Mouse (Mus musculus): ENCODE measurements around the gene Inhba. TPM values are rescaled to one million over a fixed set of nuclear protein-coding genes. Genes with fewer than 3 reads are reported as not detected.

Gene Inhba
- polyA plus RNA-seq, 1 experiment from 2014 or later, result 2.5 TPM

DNA sequence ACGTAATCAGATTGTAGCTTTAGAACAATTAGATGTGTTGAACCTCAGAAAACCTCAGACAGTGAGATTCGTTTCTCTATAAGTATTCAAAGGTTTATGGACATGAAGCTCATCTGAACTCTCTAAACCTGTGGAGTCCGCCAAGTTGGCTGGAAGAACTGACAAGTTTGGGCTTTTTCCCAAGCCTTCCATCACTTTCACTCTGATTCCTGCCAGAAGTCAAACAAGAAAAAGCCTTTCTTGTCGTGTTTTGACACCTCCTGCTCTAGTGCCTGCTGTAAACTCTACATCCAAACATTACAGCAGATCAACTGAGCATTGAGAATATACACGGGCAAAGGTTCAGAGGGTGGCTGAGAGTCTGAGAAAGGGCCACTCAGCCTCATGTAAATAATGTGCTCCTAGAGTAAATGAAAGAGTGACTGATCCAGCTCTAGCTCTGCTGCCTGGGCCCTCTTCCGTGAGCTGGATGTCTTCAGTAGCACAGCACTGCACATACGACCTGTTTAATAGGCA, 66.6 kb downstream of the Inhba start:
- Histone ChIP-seq H3K9ac (replicated peaks; ENCODE audit: low read length) (no peak overlapping the region), H3K36me3 (ENCODE audit: insufficient read depth, low read length) (no peaks in the 10 kb centered on the region), H3K4me3 (ENCODE audit: low read length) (no peak overlapping the region), H3K4me1 (ENCODE audit: insufficient read depth, low read length) (no peaks in the 10 kb centered on the region), H3K9me3 (ENCODE audit: low read length) (no peaks in the 10 kb centered on the region), H3K27me3 (ENCODE audit: insufficient read depth, low read length) (no peaks in the 10 kb centered on the region), H3K27ac (ENCODE audit: low read length) (no peak overlapping the region), H3K4me2 (replicated peaks; ENCODE audit: low read depth, low read length) (no peak overlapping the region)
- 62% methylated on average over 7 of the region's 7 CpGs for WGBS
- no peak for ATAC-seq (ENCODE audit: low FRiP score, low TSS enrichment)

DNA sequence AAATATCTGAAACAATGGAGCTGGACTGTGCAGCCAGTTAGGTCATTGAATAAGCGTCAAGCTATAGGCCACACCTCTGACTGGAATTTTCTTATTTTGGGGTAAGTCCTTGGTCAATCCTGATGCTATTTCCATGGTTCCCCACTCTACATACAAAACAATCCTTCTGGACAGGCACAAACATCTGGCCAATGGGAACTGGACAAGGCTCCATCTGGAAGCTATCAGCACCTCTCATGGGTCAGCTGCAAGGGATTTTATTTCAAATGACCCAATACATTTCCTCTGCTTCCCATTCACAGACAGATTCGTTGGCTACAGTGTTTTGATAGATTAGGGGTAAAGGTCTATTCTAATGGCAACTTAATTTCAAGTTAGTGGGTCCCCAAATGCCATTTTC, 68.6 kb downstream of the Inhba start:
- ATAC-seq (ENCODE audit: low FRiP score, low TSS enrichment), result no peak
- no peaks in the 10 kb centered on the region for H3K27me3 ChIP-seq (ENCODE audit: insufficient read depth, low read length)
- WGBS, result 48% methylated on average over 2 of the region's 2 CpGs
- H3K4me2 ChIP-seq (replicated peaks; ENCODE audit: low read depth, low read length), result no peak overlapping the region
- H3K27ac ChIP-seq (ENCODE audit: low read length), result no peak overlapping the region
- H3K4me1 ChIP-seq (ENCODE audit: insufficient read depth, low read length), result no peaks in the 10 kb centered on the region
- no peak overlapping the region for H3K9ac ChIP-seq (replicated peaks; ENCODE audit: low read length)
- no peak overlapping the region for H3K4me3 ChIP-seq (ENCODE audit: low read length)
- no peaks in the 10 kb centered on the region for H3K36me3 ChIP-seq (ENCODE audit: insufficient read depth, low read length)
- H3K9me3 ChIP-seq (ENCODE audit: low read length), result no peaks in the 10 kb centered on the region
